Mouse (Mus musculus): ENCODE data around the gene Cip2a.

DNA sequence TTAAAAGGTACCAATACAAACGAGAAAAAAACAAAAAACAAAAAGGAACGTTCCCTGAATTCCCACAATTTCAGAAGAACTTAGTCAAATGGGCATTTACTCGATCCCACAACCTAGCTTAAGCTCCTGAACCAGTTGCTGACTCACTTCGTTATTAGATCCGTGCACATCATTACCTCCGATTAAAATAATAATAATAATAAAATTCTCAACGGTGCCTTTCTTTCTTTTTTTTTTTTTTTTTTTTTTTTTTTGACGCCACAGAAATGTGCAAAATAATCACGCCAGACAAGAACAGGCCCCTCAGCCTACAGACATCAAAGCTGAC is 790 bp upstream of the Cip2a start:
- no peak for TF ChIP-seq POLR2A (IDR thresholded peaks at IDR 0.05; ENCODE audit: insufficient read length, low read depth)
- TF ChIP-seq USF1 (IDR thresholded peaks at IDR 0.05; ENCODE audit: low read depth): no peak
- TF ChIP-seq TCF12 (IDR thresholded peaks at IDR 0.05; ENCODE audit: insufficient read depth, poor library complexity, severe bottlenecking): no peak
- TF ChIP-seq E2F4 (IDR thresholded peaks at IDR 0.05; ENCODE audit: insufficient read depth): no peak
- no peak for TF ChIP-seq MAX (IDR thresholded peaks at IDR 0.05; ENCODE audit: low read depth)
- no peak for TF ChIP-seq CEBPB (IDR thresholded peaks at IDR 0.05; ENCODE audit: insufficient read depth, poor library complexity, severe bottlenecking)
- TF ChIP-seq POLR2AphosphoS2 (IDR thresholded peaks at IDR 0.05; ENCODE audit: insufficient read length, low read depth): no peak
- TF ChIP-seq MYOG (IDR thresholded peaks at IDR 0.05; ENCODE audit: control insufficient read depth in 1 of 3, insufficient read depth in 1 of 3, insufficient read length in 2 of 3, low read depth in 2 of 3): no peak
- TF ChIP-seq TCF3 (IDR thresholded peaks at IDR 0.05; ENCODE audit: insufficient read length, low read depth): no peak

All from myocyte (in vitro differentiated cells).